Mouse (Mus musculus) small intestine, adult 2 months (tissue): ENCODE results near the gene Nkx2-4.

Source experiments
- CTCF ChIP-seq: fragments of 200-500 bp; IDR thresholded peaks from 2 replicates; pipeline ENCODE4 v1.5.1; 2012; ENCODE audit warnings: low read depth, mild to moderate bottlenecking, control low read depth, inconsistent platforms, low read length, moderate library complexity, mixed read lengths; ENCODE audit not compliant: insufficient replicate concordance, insufficient read length; ENCODE audit errors: extremely low read depth
- POLR2A ChIP-seq: fragments of 200-500 bp; IDR thresholded peaks from 2 replicates; pipeline ENCODE4 v1.6.1; 2012; ENCODE audit warnings: low read depth, mild to moderate bottlenecking, control low read depth, inconsistent platforms, low read length, moderate library complexity

DNA sequence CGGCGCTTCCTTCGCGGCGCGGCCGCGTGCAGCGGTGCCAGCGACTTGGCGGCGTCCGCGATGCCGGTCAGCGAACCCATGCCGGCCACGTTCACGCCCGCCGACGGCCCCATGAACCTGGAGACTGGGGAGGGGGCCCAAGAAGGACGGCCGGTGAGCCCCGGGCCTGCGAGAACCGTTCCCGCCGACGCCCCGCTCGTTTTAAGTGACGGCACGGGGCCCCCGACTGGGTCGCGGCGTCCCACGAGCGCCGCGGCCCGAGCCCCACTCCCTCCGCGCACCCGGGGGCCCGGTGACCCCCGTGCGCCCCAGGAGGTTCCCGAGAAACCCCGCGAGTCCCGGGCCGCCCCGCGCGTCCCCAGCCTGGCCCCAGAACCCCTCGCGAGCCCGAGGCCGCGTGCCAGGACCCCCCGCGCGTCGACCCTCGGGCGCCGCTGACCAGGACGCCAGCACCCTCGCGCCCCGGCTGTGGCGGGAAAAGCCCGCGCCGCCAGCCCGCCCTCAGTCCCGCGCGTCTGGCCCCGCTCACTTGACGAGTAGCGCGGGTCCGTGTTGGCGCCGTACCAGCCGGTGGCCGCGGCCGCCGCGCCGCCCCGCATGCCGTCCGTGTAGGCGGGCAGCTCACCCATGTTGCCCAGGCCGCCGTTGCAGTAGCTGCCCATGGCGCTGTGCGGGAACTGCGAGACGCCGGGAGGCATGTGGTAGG, 726 bp downstream of the Nkx2-4 start:
- TF ChIP-seq CTCF (no peak), POLR2A (no peak)
